Mouse (Mus musculus) ES-E14 (cell line): ENCODE measurements around the gene Rad51ap2. TPM values are rescaled to one million over a fixed set of nuclear protein-coding genes. Genes with fewer than 3 reads are reported as not detected.

Source experiments
- DNase-seq: peaks from one replicate; pipeline ENCODE4 v3.0.0-alpha.2; 2013; ENCODE audit warnings: low read depth, low spot score
- H3K27ac ChIP-seq: 2 replicates; pipeline ENCODE4 v1.5.1; 2012; ENCODE audit warnings: low read depth, mild to moderate bottlenecking, low read length, moderate library complexity, mixed read lengths; ENCODE audit not compliant: poor library complexity, insufficient read depth, severe bottlenecking
- H3K36me3 ChIP-seq: 2 replicates; pipeline ENCODE4 v1.6.1; 2012; ENCODE audit warnings: mild to moderate bottlenecking, low read length, moderate library complexity, mixed read lengths; ENCODE audit not compliant: control insufficient read depth, poor library complexity, insufficient read depth, severe bottlenecking
- H3K4me1 ChIP-seq, 2 experiments: fragments of 150-350 bp in 1 of 2; sonication (generic) in 1 of 2; 2 replicates each; pipeline ENCODE4 v1.6.1; 2012; ENCODE audit warnings: low read length in 2 of 2, mild to moderate bottlenecking in 1 of 2, mixed read lengths in 1 of 2; ENCODE audit not compliant: control insufficient read depth in 2 of 2, insufficient read depth in 2 of 2, poor library complexity in 1 of 2
- H3K4me3 ChIP-seq, 2 experiments: fragments of 150-350 bp in 1 of 2; sonication (generic) in 1 of 2; 2 replicates each; pipeline ENCODE4 v1.5.1; 2012; ENCODE audit warnings: low read length in 2 of 2, low read depth in 1 of 2, mild to moderate bottlenecking in 1 of 2, mixed read lengths in 1 of 2; ENCODE audit not compliant: insufficient read depth in 1 of 2, poor library complexity in 1 of 2, severe bottlenecking in 1 of 2
- H3K9ac ChIP-seq: 2 replicates; pipeline ENCODE4 v1.6.1; 2012; ENCODE audit warnings: low read depth, mild to moderate bottlenecking, low read length, mixed read lengths; ENCODE audit not compliant: poor library complexity, insufficient read depth, severe bottlenecking
- H3K9me3 ChIP-seq: fragments of 150-350 bp; sonication (generic); 2 replicates; pipeline ENCODE4 v1.6.1; 2012; ENCODE audit warnings: low read depth, mild to moderate bottlenecking, low read length; ENCODE audit not compliant: control insufficient read depth, insufficient read depth
- CHD2 ChIP-seq: IDR thresholded peaks from 2 replicates; pipeline ENCODE4 v1.6.1; 2014; ENCODE audit warnings: mild to moderate bottlenecking, low read depth, low read length, inconsistent platforms
- HCFC1 ChIP-seq: IDR thresholded peaks from 2 replicates; pipeline ENCODE4 v1.6.1; 2012; ENCODE audit warnings: low read length, inconsistent platforms, borderline replicate concordance; ENCODE audit not compliant: insufficient read depth
- MAFK ChIP-seq: IDR thresholded peaks from 2 replicates; pipeline ENCODE4 v1.6.1; 2014; ENCODE audit warnings: mild to moderate bottlenecking, low read depth, low read length, inconsistent platforms; ENCODE audit not compliant: insufficient read depth
- ZC3H11A ChIP-seq: IDR thresholded peaks from 2 replicates; pipeline ENCODE4 v1.6.1; 2012; ENCODE audit warnings: low read depth, mild to moderate bottlenecking, inconsistent platforms, low read length, borderline replicate concordance
- ZNF384 ChIP-seq: IDR thresholded peaks from 2 replicates; pipeline ENCODE4 v1.6.1; 2012; ENCODE audit warnings: low read depth, low read length, inconsistent platforms
- in situ Hi-C, 2 experiments: fragments of 600-800 bp; cut with MboI; formaldehyde crosslinking; loops; one replicate each; pipeline ENCODE4 v1.15.1; 2025; ENCODE audit warnings: low sequenced_read_pairs in 2 of 2, inconsistent platforms in 1 of 2; ENCODE audit not compliant: unreplicated experiment in 2 of 2
- total RNA-seq: library from RNA; depleted of rRNA; stranded (reverse); fragments of 300-350 nt; gene quantifications from 2 replicates; pipeline ENCODE4 v1.2.3, GENCODE M21; 2012; rRNA removed

Gene Rad51ap2
- total RNA-seq = 0.18 and 0.21 TPM in 2 replicates

GRCm38 (mm10) chr12:11455549-11456194 lies at the start of gene Rad51ap2:
Gene Rad51ap2, plus strand, starts transcription at chr12:11456079.
- Histone ChIP-seq H3K27ac (no peak within 1 kb of the TSS), H3K4me1 (no peaks in the 10 kb centered on the region), H3K4me3 (peak within 1 kb of the TSS; percentile 64 to 71), H3K9ac (peak within 1 kb of the TSS; percentile 58), H3K36me3 (no peaks in the 10 kb centered on the region), H3K9me3 (no peaks in the 10 kb centered on the region)
- in situ Hi-C loops = no loop called here
- TF ChIP-seq CHD2 (no peak), ZNF384 (peak; percentile 90), MAFK (no peak), HCFC1 (no peak), ZC3H11A (no peak)
- peak; percentile 96 for DNase-seq

- Histone ChIP-seq H3K9ac (no peak overlapping the region), H3K4me1 (no peaks in the 10 kb centered on the region), H3K27ac (no peak overlapping the region), H3K36me3 (no peaks in the 10 kb centered on the region), H3K9me3 (no peaks in the 10 kb centered on the region), H3K4me3 (no peak overlapping the region)
- no peak for TF ChIP-seq HCFC1
- no peak for TF ChIP-seq ZC3H11A
- no peak for TF ChIP-seq MAFK
- in situ Hi-C loops = no loop called here
- no peak for DNase-seq
These were observed 48.2 kb upstream of the Rad51ap2 start for GRCm38 (mm10) chr12:11407679-11408078.

- no peaks in the 10 kb centered on the region for H3K4me1 ChIP-seq
- no peak overlapping the region for H3K4me3 ChIP-seq
- no peak overlapping the region for H3K27ac ChIP-seq
- no peaks in the 10 kb centered on the region for H3K36me3 ChIP-seq
- no peak for DNase-seq
- TF ChIP-seq ZNF384 (no peak), CHD2 (no peak), ZC3H11A (no peak), HCFC1 (no peak), MAFK (no peak)
- H3K9me3 ChIP-seq = no peaks in the 10 kb centered on the region
- H3K9ac ChIP-seq = no peak overlapping the region
- in situ Hi-C loops = no loop called here
These were observed 37.8 kb upstream of the Rad51ap2 start for GRCm38 (mm10) chr12:11418112-11418511.

- H3K27ac ChIP-seq = no peak overlapping the region
- no peaks in the 10 kb centered on the region for H3K36me3 ChIP-seq
- H3K4me1 ChIP-seq = no peaks in the 10 kb centered on the region
- DNase-seq = no peak
- no peak overlapping the region for H3K9ac ChIP-seq
- no peaks in the 10 kb centered on the region for H3K9me3 ChIP-seq
- no peak overlapping the region for H3K4me3 ChIP-seq
- in situ Hi-C loops = no loop called here
- TF ChIP-seq ZC3H11A = no peak
- no peak for TF ChIP-seq ZNF384
- TF ChIP-seq HCFC1 = no peak
- TF ChIP-seq CHD2 = no peak
- TF ChIP-seq MAFK = no peak
These were observed 28.5 kb upstream of the Rad51ap2 start for GRCm38 (mm10) chr12:11427396-11427795.

GRCm38 (mm10) chr12:11433126-11433525 lies 22.8 kb upstream of the Rad51ap2 start:
- H3K4me3 ChIP-seq = no peak overlapping the region
- TF ChIP-seq MAFK = no peak
- no peak for TF ChIP-seq CHD2
- TF ChIP-seq ZNF384 = no peak
- no peak for TF ChIP-seq HCFC1
- no peak for TF ChIP-seq ZC3H11A
- DNase-seq = no peak
- peaks cover 2 to 4% of the 10 kb centered on the region in 2 experiments; a peak in 2 of 4 replicates for H3K4me1 ChIP-seq
- in situ Hi-C loops = no loop called here
- H3K9me3 ChIP-seq = no peaks in the 10 kb centered on the region
- H3K27ac ChIP-seq = no peak overlapping the region
- H3K36me3 ChIP-seq = no peaks in the 10 kb centered on the region
- no peak overlapping the region for H3K9ac ChIP-seq
